Mouse (Mus musculus) stomach, embryonic 16.5 days (tissue): ENCODE results near the gene Prr11. TPM values are rescaled to one million over a fixed set of nuclear protein-coding genes. Genes with fewer than 3 reads are reported as not detected.

Experiments used
- ATAC-seq: fragments of 200-750 bp; cut with Nextera tagmentation; 2 replicates; pipeline ENCODE4 v1.8.0; 2017; ENCODE audit warnings: moderate number of reproducible peaks, moderate TSS enrichment; ENCODE audit not compliant: insufficient read depth, low FRiP score
- H3K27ac ChIP-seq: fragments of 300-500 bp; sonication (generic); 2 replicates; pipeline ENCODE4 v1.5.1; 2014; ENCODE audit warnings: low read length
- H3K27me3 ChIP-seq: fragments of 300-500 bp; sonication (generic); 2 replicates; pipeline ENCODE4 v1.6.1; 2014; ENCODE audit warnings: low read length, control low read depth, mixed read lengths; ENCODE audit not compliant: control insufficient read depth, insufficient read depth
- H3K36me3 ChIP-seq: fragments of 300-500 bp; sonication (generic); 2 replicates; pipeline ENCODE4 v1.6.1; 2014; ENCODE audit warnings: low read length; ENCODE audit not compliant: control insufficient read depth, insufficient read depth
- H3K4me1 ChIP-seq: fragments of 300-500 bp; sonication (generic); 2 replicates; pipeline ENCODE4 v1.6.1; 2014; ENCODE audit warnings: low read length, control low read depth, mixed read lengths; ENCODE audit not compliant: control insufficient read depth, insufficient read depth
- H3K4me2 ChIP-seq: fragments of 300-500 bp; sonication (generic); 2 replicates; pipeline ENCODE4 v1.6.1; 2014; ENCODE audit warnings: low read depth, low read length, mixed read lengths
- H3K4me3 ChIP-seq: fragments of 300-500 bp; sonication (generic); replicated peaks from 2 replicates; pipeline ENCODE4 v1.5.1; 2014; ENCODE audit warnings: mild to moderate bottlenecking, low read length
- H3K9ac ChIP-seq: fragments of 300-500 bp; sonication (generic); 2 replicates; pipeline ENCODE4 v1.6.1; 2014; ENCODE audit warnings: low read length
- H3K9me3 ChIP-seq: fragments of 300-500 bp; sonication (generic); replicated peaks from 2 replicates; pipeline ENCODE4 v1.6.1; 2016; ENCODE audit warnings: low read length, control low read depth; ENCODE audit not compliant: control insufficient read depth
- WGBS: fragments of 180-500 bp; shearing (Covaris S2); extraction: QIAGEN DNeasy Blood & Tissue Kit; methylation state at CpG from one replicate; pipeline ENCODE4 v1.1.7; 2014; 5-methylcytosine and 5-hydroxymethylcytosine counted together
- polyA plus RNA-seq: library from polyadenylated mRNA; unstranded; fragments of >200 nt; fragmentation: Nextera tagmentation; extraction: Ambion mirVana; gene quantifications from 2 replicates; pipeline ENCODE4 v1.2.1, GENCODE M21; 2015

Prr11 gene
- polyA plus RNA-seq, 1 experiment from 2014 or later = 6.9 TPM

DNA sequence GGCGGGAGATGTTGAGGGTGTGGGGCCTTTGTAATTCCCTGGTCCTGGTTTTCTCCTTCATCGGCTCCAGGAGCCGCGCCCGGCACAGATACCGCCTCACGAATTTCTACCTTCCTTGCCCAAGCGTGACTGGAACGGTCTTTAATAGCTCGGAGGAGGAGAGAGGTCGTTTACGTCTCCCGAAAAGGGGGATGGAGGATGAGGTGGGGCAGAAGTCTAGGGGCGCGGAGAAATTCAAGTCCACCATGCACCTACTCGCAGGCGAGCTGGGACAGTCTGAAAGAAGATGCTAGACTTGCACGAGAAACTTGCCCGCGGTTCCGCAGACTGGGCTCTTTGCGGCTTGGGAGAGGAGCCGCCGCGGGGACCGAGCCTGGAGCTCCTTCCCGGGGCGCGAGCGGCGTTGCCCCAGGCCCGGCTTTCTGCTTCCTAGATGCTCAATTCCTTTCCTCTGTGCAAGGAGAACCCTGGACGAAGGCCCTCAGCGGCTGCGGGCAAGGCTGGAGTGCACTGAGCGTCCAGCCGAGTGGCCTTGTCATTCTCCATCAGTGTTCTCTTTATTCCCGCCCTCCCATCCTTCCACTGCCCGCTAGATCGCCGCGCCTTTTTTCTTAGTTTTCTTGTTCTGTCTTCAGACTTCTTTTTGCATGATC lies 1.1 kb upstream of the Prr11 start:
- Histone ChIP-seq H3K9me3 (no peaks in the 10 kb centered on the region), H3K36me3 (peaks cover 1% of the 10 kb centered on the region; the same call in 1 of the 2 replicates), H3K27me3 (no peaks in the 10 kb centered on the region), H3K4me3 (peak overlapping the region; percentile 68), H3K4me1 (peaks cover 9% of the 10 kb centered on the region), H3K27ac (peak overlapping the region; percentile 96), H3K4me2 (peak overlapping the region; percentile 57), H3K9ac (peak overlapping the region; percentile 86)
- WGBS = under 1% methylated on average over 42 of the region's 42 CpGs
- ATAC-seq = no peak

DNA sequence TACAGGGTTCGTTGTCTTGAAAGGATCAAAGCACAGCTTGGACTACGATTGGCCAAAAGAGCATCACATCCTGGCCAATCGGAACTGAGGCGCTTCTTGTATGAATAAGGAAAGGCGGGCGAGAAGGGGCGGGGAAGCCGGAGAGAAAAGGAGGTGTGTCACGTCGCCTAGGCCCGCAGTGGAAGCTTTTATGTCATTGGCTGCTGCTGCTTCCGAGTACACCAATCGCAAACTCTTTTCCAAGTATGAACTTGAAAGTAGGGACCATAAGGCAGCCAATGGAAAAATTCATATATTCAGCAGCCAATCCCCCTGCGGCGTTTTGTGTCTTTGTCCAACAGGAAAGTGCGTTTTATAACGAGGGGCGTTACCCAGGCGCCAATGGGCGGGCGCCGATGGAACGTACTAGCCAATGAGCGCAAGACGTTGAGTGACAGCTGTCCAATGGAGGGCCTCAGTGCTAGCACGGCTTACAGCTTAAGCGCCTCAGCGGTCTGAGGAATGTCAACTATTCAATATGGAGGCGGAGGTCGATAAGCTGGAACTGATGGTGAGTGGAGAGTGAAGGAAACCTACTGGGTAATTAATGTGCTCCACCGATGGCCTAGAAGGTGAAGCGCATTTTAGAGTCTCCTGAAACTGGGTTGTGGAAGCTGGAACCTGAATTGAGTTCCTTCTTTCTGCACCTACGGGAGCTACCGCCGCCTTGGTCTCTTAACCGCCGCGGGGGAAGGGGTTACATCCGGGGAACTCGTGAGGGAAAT lies 429 bp upstream of the Prr11 start, which contains the start of gene Ska2:
Gene Ska2, plus strand, starts transcription at position 480 of the 764 bp plus-strand sequence.
- Histone ChIP-seq H3K4me3 (peak within 1 kb of the TSS; percentile 68), H3K27ac (peak within 1 kb of the TSS; percentile 96), H3K4me2 (peak within 1 kb of the TSS; percentile 68), H3K36me3 (no peaks in the 10 kb centered on the region), H3K27me3 (no peaks in the 10 kb centered on the region), H3K9me3 (no peaks in the 10 kb centered on the region), H3K4me1 (peaks cover 9% of the 10 kb centered on the region), H3K9ac (peak within 1 kb of the TSS; percentile 86)
- ATAC-seq = peak; percentile 99
- under 1% methylated on average over 40 of the region's 40 CpGs for WGBS

DNA sequence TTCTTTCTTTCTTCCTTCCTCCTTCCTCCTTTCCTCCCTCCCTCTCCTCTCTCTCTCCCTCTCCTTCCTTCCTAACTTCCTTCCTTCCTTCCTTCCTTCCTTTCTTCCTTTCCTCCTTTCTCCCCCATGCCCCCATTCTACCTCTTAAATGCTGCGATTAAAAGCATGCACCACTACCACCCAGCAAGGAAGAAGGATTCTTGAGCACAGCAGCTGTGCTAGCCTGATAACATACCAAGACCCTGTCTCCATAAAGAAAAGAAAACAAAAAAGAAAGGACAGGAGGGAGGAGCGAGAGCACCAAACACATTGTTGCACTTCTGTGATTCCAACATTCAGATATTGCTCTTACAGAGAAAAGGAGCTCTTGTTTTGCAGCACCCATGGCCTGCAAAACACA lies 21.4 kb downstream of the Prr11 start:
- no peak for ATAC-seq
- peaks cover 15% of the 10 kb centered on the region for H3K4me1 ChIP-seq
- H3K27ac ChIP-seq = peak overlapping the region; percentile 58; the same call in 1 of the 2 replicates
- no peaks in the 10 kb centered on the region for H3K27me3 ChIP-seq
- peak overlapping the region; percentile 55 for H3K4me2 ChIP-seq
- peak overlapping the region; percentile 53; the same call in 1 of the 2 replicates for H3K9ac ChIP-seq
- H3K9me3 ChIP-seq = no peaks in the 10 kb centered on the region
- peak overlapping the region; percentile 73 for H3K4me3 ChIP-seq
- WGBS = 44% methylated on average over 2 of the region's 2 CpGs
- peaks cover 3% of the 10 kb centered on the region; the same call in 1 of the 2 replicates for H3K36me3 ChIP-seq

DNA sequence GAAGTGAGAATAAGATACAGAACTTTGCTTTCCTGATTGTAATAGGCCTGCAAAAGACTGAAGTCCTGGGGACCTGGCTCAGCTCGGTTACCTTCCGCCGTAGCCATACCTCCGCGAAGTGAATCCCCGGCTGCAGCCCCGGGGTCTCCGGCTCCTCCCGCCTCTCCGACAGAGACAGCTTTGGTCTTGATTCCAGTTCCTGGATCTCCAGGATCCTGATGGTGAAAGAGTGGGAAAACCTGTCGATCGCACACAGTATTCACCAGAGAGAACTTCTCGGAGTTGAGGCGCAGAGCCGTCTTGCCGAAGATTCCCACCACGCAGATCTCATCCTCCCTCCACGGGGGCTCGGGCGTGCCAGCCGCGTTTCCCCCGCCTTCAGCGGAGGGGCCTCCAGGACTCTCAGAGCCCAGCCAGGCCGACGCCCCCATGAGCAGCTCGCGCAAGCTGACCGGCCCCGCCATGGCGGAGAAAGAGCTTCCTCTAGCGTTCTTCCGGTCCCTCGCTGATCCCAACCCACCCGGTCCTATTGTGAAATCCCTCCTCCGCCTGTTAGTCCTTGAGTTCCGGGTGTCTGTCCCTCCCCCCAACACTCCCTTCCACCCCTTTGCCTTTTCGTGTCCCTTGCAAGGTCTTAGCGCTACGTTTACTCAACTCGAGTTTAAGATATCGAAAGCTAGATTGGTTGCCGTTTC lies 22.1 kb downstream of the Prr11 start, which contains the start of gene Smg8:
Gene Smg8, minus strand, starts transcription at position 485 of the 695 bp plus-strand sequence.
- peak within 1 kb of the TSS; percentile 58 for H3K27ac ChIP-seq
- peak within 1 kb of the TSS; percentile 76 for H3K4me2 ChIP-seq
- peak within 1 kb of the TSS; percentile 73 for H3K4me3 ChIP-seq
- ATAC-seq = peak; percentile 98
- no peaks in the 10 kb centered on the region for H3K27me3 ChIP-seq
- peak within 1 kb of the TSS; percentile 84 for H3K9ac ChIP-seq
- H3K9me3 ChIP-seq = no peaks in the 10 kb centered on the region
- peaks cover 15% of the 10 kb centered on the region for H3K4me1 ChIP-seq
- peaks cover 3% of the 10 kb centered on the region; the same call in 1 of the 2 replicates for H3K36me3 ChIP-seq
- under 1% methylated on average over 43 of the region's 43 CpGs for WGBS

DNA sequence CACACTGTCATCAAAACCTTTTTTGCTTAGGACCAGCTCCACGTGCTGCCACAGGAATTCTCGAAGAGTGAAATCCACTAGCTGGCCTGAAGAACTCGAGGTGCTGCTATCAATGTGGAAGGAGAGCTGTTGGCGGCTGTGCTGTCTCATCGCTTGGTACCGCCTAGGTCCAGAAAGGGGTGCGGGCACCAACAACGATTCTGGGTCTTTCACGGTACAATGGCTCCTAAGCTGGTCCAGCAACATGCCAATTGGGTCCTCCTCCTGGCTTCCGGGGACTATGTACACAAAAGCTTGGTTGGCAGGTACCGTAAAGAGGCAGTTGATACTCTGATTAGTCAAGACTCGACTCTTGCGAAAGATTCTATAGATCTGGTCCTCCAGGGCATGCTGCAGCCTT lies 23.0 kb downstream of the Prr11 start:
- Histone ChIP-seq H3K36me3 (0 out of 2 replicates have a peak, but pooled peaks cover 3% of the 10 kb centered on the region), H3K9me3 (no peaks in the 10 kb centered on the region), H3K9ac (peak overlapping the region; percentile 84; the same call in 1 of the 2 replicates), H3K4me3 (peak overlapping the region; percentile 73), H3K27ac (no peak overlapping the region), H3K27me3 (no peaks in the 10 kb centered on the region), H3K4me2 (peak overlapping the region; percentile 76), H3K4me1 (peaks cover 15% of the 10 kb centered on the region)
- 83% methylated on average over 13 of the region's 13 CpGs for WGBS
- ATAC-seq = no peak

DNA sequence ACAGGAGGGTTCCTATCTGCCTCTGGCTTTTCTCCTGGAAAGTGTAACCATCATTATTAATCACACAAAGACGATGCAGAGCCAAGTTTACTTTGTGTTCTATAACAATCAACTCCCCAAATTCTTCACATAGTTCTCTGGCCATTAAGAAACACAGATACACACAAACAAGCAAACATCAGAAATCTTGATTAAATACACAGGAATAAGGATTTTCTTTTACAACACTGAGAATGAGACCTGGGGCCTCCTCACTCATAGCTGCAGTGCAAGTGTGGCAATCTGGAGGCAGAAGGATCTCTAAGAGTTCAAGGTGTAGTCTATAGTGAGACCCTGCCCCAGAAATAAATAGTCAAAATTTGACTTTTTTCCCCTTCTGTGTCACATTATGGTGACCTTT lies 24.8 kb downstream of the Prr11 start:
- Histone ChIP-seq H3K36me3 (peaks cover 4% of the 10 kb centered on the region; the same call in 1 of the 2 replicates), H3K9me3 (no peaks in the 10 kb centered on the region), H3K9ac (no peak overlapping the region), H3K4me1 (peaks cover 15% of the 10 kb centered on the region), H3K4me3 (no peak overlapping the region), H3K27ac (no peak overlapping the region), H3K27me3 (no peaks in the 10 kb centered on the region), H3K4me2 (no peak overlapping the region)
- WGBS = 52% methylated on average over 1 of the region's 1 CpGs
- no peak for ATAC-seq

DNA sequence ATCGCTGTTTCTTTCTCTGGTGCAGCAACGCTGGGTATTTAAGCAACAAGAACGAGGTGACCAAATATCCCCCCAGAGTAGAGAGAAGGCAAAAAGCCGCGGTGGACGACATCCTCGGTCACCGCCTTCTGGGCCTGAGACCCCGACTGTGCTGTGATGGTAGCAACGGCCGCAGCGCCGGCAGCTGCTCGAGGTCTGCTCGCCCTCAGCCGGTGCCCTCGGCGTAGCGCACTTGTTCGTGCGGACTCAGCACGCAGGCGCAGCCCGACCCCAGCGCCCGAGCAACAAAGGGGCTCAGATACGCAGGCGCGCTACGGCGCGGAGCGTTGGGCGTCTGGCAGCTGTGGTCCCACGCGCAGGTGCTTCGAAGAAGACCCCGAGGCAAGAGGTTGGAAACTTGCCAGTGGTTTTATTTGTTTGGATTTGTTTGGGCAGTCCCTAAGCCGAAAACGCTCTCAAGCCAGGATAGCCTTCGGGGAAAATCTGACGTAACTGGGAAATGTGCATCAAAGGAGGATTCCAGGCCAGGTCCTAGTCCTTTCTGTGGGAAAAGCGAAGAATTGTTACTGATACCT lies 34.6 kb downstream of the Prr11 start, which contains the start of gene Gdpd1:
Gene Gdpd1, minus strand, starts transcription at position 197 of the 575 bp plus-strand sequence.
- Histone ChIP-seq H3K36me3 (0 out of 2 replicates have a peak, but pooled peaks cover 3% of the 10 kb centered on the region), H3K9me3 (no peaks in the 10 kb centered on the region), H3K27me3 (no peaks in the 10 kb centered on the region), H3K4me3 (peak within 1 kb of the TSS; percentile 73), H3K4me1 (peaks cover 4% of the 10 kb centered on the region; the same call in 1 of the 2 replicates), H3K4me2 (peak within 1 kb of the TSS; percentile 97), H3K9ac (peak within 1 kb of the TSS; percentile 85), H3K27ac (peak within 1 kb of the TSS; percentile 66)
- ATAC-seq = peak; percentile 93
- WGBS = under 1% methylated on average over 43 of the region's 43 CpGs

DNA sequence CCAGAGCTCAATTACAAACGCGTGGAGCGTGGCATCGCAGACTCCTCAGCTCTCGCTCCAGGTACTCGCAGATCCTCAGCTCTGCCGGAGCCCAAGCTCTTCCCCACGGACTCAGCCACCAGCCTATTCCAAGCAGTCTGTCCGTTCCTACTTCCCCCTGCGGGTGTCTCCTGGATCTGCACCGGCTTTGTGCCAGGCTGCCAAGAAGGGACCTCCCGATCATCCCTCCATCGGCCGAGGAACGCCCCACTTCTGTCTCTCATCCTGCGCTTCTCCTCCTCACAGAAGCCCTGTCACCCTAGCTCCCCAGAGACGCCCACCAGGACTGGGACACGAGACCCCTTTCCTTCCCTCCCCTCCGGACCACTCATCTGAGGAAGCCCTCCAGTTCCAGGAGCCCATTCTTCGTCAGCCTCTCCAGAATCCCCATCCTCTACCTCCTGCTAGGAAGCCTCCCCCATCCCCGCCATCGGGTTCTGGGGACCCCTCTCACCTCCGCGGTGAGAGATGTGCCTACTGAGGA lies 35.1 kb downstream of the Prr11 start:
- peak overlapping the region; percentile 66 for H3K27ac ChIP-seq
- no peaks in the 10 kb centered on the region for H3K27me3 ChIP-seq
- peak overlapping the region; percentile 97 for H3K4me2 ChIP-seq
- 1% methylated on average over 24 of the region's 24 CpGs for WGBS
- no peaks in the 10 kb centered on the region for H3K9me3 ChIP-seq
- ATAC-seq = peak; percentile 78
- peak overlapping the region; percentile 85 for H3K9ac ChIP-seq
- 0 out of 2 replicates have a peak, but pooled peaks cover 3% of the 10 kb centered on the region for H3K36me3 ChIP-seq
- peaks cover 4% of the 10 kb centered on the region; the same call in 1 of the 2 replicates for H3K4me1 ChIP-seq
- peak overlapping the region; percentile 73 for H3K4me3 ChIP-seq
